Comparison of ENCODE assay signal across 16 mouse cellular contexts in genomic region chr12:102320322-102320721, GRCm38 (mm10). TPM values are rescaled to one million over a fixed set of nuclear protein-coding genes. Genes with fewer than 3 reads are reported as not detected.
DNase-seq lines count a peak whose midpoint lies in the region; ATAC-seq and TF ChIP-seq lines count a peak whose summit lies in the region.
"Had no signal": no experiment of that assay in that cellular context is flagged by ENCODE, and none has a peak within 500 bp of the region (broad histone marks: within the 10 kb centered on the region; RNA-seq: fewer than 3 reads in every experiment).

No protein-coding gene starts in this region.

- TF ChIP-seq CTCF in heart, adult 2 months (IDR thresholded peaks at IDR 0.05) = no peak

- TF ChIP-seq POLR2A in heart, adult 2 months (IDR thresholded peaks at IDR 0.05; ENCODE audit: insufficient read depth, low read depth, low read length) = no peak

- H3K4me1 ChIP-seq in heart, adult 2 months (ENCODE audit: control insufficient read depth, insufficient read depth, low read length) = peaks cover 43% of the 10 kb centered on the region
- H3K4me1 ChIP-seq in kidney, embryonic 15.5 days = 0 out of 2 replicates have a peak, but pooled peaks cover 21% of the 10 kb centered on the region
- peaks cover 3% of the 10 kb centered on the region for H3K4me1 ChIP-seq in embryonic facial prominence, embryonic 10.5 days
- peaks cover 24% of the 10 kb centered on the region for H3K4me1 ChIP-seq in limb, embryonic 15.5 days
- H3K4me1 ChIP-seq: midbrain, embryonic 12.5 days had no signal

- H3K79me2 ChIP-seq in heart, adult 2 months (replicated peaks; ENCODE audit: control insufficient read depth, insufficient read depth, low read length) = no peaks in the 10 kb centered on the region; the same call in 1 of the 2 replicates

- intact Hi-C loops in heart, adult 2 months (cut with DNase I) = no loop called here
- intact Hi-C loops in heart, postnatal 14 days (cut with DNase I) = loop anchor here (2.0 kb wide), 1 partner anchor 36 kb away; no protein-coding TSS in a partner anchor

- H3K4me3 ChIP-seq in heart, adult 2 months = no peak overlapping the region
- no peak overlapping the region for H3K4me3 ChIP-seq in kidney, embryonic 15.5 days (replicated peaks)
- H3K4me3 ChIP-seq in embryonic facial prominence, embryonic 10.5 days = no peak overlapping the region
- H3K4me3 ChIP-seq in limb, embryonic 15.5 days = no peak overlapping the region
- H3K4me3 ChIP-seq: erythroblast, embryonic 14.5 days; midbrain, embryonic 12.5 days had no signal

- peaks cover 41% of the 10 kb centered on the region for H3K36me3 ChIP-seq in heart, adult 2 months (ENCODE audit: control insufficient read depth, insufficient read depth, low read length)
- H3K36me3 ChIP-seq in kidney, embryonic 15.5 days = peaks cover 3% of the 10 kb centered on the region
- H3K36me3 ChIP-seq in embryonic facial prominence, embryonic 10.5 days (replicated peaks) = no peaks in the 10 kb centered on the region
- H3K36me3 ChIP-seq in limb, embryonic 15.5 days = peaks cover 3% of the 10 kb centered on the region; the same call in 1 of the 2 replicates
- H3K36me3 ChIP-seq: midbrain, embryonic 12.5 days had no signal

- no peak for DNase-seq in heart, adult 2 months
- no peak for DNase-seq in heart, postnatal 14 days
- DNase-seq in kidney, postnatal 4 days = no peak
- no peak for DNase-seq in embryonic facial prominence, embryonic 10.5 days (ENCODE audit: low spot score)
- no peak for DNase-seq in layer of hippocampus, adult 9-10 months (ENCODE audit: low spot score)
- DNase-seq: cerebellum, adult 9-11 months; embryo, embryonic 11 days; forebrain, postnatal 0 days; gastrocnemius, postnatal 25 days had no signal

- H3K9me3 ChIP-seq in kidney, embryonic 15.5 days (replicated peaks) = no peaks in the 10 kb centered on the region
- no peaks in the 10 kb centered on the region for H3K9me3 ChIP-seq in embryonic facial prominence, embryonic 10.5 days
- no peaks in the 10 kb centered on the region for H3K9me3 ChIP-seq in limb, embryonic 15.5 days
- H3K9me3 ChIP-seq: midbrain, embryonic 12.5 days had no signal

- no peak for ATAC-seq in kidney, embryonic 15.5 days (replicated peaks; ENCODE audit: low FRiP score)
- no peak for ATAC-seq in limb, embryonic 15.5 days (ENCODE audit: insufficient number of reproducible peaks, low FRiP score, low TSS enrichment, low read depth)
- ATAC-seq in CD4-positive, CD25-positive, alpha-beta regulatory T cell, adult 4 months = no peak
- ATAC-seq: forebrain, postnatal 0 days; Patski had no signal

- peak overlapping the region; percentile 86 for H3K27ac ChIP-seq in heart, adult 2 months
- H3K27ac ChIP-seq in kidney, embryonic 15.5 days = peak overlapping the region; percentile 45
- H3K27ac ChIP-seq in embryonic facial prominence, embryonic 10.5 days (replicated peaks) = 0 out of 2 replicates have a peak overlapping the region, but pooled peaks have one; percentile 19
- H3K27ac ChIP-seq in limb, embryonic 15.5 days = peak overlapping the region; percentile 70
- H3K27ac ChIP-seq: hindbrain, embryonic 14.5 days; midbrain, embryonic 12.5 days had no signal

- H3K4me2 ChIP-seq in kidney, embryonic 15.5 days = no peak overlapping the region
- H3K4me2 ChIP-seq in limb, embryonic 15.5 days = no peak overlapping the region
- H3K4me2 ChIP-seq: hindbrain, embryonic 14.5 days; midbrain, embryonic 12.5 days had no signal

- no peak for TF ChIP-seq EP300 in heart, adult 2 months (IDR thresholded peaks at IDR 0.05; ENCODE audit: insufficient read depth, low read depth, low read length)

- no peak overlapping the region for H3K9ac ChIP-seq in heart, adult 2 months (ENCODE audit: low read depth, low read length)
- no peak overlapping the region for H3K9ac ChIP-seq in kidney, embryonic 15.5 days
- H3K9ac ChIP-seq in limb, embryonic 15.5 days = no peak overlapping the region
- H3K9ac ChIP-seq: forebrain, postnatal 0 days; hindbrain, embryonic 14.5 days; midbrain, embryonic 12.5 days had no signal

- 49% methylated on average over 2 of the region's 2 CpGs for WGBS in heart, adult 2 months
- WGBS in kidney, embryonic 15.5 days = 49% methylated on average over 2 of the region's 2 CpGs
- 72% methylated on average over 2 of the region's 2 CpGs for WGBS in embryonic facial prominence, embryonic 10.5 days
- WGBS in limb, embryonic 15.5 days = 55% methylated on average over 2 of the region's 2 CpGs

- no peaks in the 10 kb centered on the region for H3K27me3 ChIP-seq in heart, adult 2 months (ENCODE audit: control insufficient read depth, insufficient read depth, low read length)
- no peaks in the 10 kb centered on the region for H3K27me3 ChIP-seq in kidney, embryonic 15.5 days
- H3K27me3 ChIP-seq in embryonic facial prominence, embryonic 10.5 days (replicated peaks; ENCODE audit: low read depth, poor library complexity, severe bottlenecking) = no peaks in the 10 kb centered on the region
- H3K27me3 ChIP-seq in limb, embryonic 15.5 days = no peaks in the 10 kb centered on the region
- H3K27me3 ChIP-seq: midbrain, embryonic 12.5 days; Patski had no signal

RNA-seq across cellular contexts. Expression of gene Rin3, which starts 37.5 kb away (rescaled TPM):
- 10 to 100 TPM; 14.7 to 25.3 TPM for total RNA-seq in heart, adult 2 months (2021)
- 6.1 and 10.3 TPM in 2 replicates for polyA plus RNA-seq in heart, adult 2 months (2012; rRNA removed)
- total RNA-seq in heart, postnatal 14 days (2021) = 10 to 100 TPM; 23.1 to 26.1 TPM
- 10.0 and 10.5 TPM in 2 replicates for polyA plus RNA-seq in kidney, embryonic 15.5 days (2015; fragmentation: Nextera tagmentation; extraction: Ambion mirVana)
- polyA plus RNA-seq in embryonic facial prominence, embryonic 10.5 days (2016; fragmentation: Nextera tagmentation; extraction: Ambion mirVana) = 3.8 and 4.0 TPM in 2 replicates
- 9.3 and 10.5 TPM in 2 replicates for polyA plus RNA-seq in limb, embryonic 15.5 days (2015; fragmentation: Nextera tagmentation; extraction: Ambion mirVana)
- polyA plus RNA-seq in CD4-positive, CD25-positive, alpha-beta regulatory T cell, adult 4 months (2017; shearing (Covaris generic)) = 10 to 100 TPM; 68.3 to 91.8 TPM

Comparison
In these comparisons a context has a peak if more than half of its experiments do, and no peak if none do; other contexts are left out.
1. H3K27ac ChIP-seq: peak in every context shown above with its lines; median percentile 86 in heart, adult 2 months; 70 in limb, embryonic 15.5 days; 45 in kidney, embryonic 15.5 days; 19 in embryonic facial prominence, embryonic 10.5 days.